Mouse (Mus musculus): ENCODE measurements around the gene Lst1.

- TF ChIP-seq JUND (IDR thresholded peaks at IDR 0.05; ENCODE audit: low read depth, low read length) (no peak), NRF1 (IDR thresholded peaks at IDR 0.05; ENCODE audit: insufficient read depth, low read depth, low read length, poor library complexity, severe bottlenecking) (no peak), EP300 (IDR thresholded peaks at IDR 0.05; ENCODE audit: low read depth in 1 of 2, low read length in 2 of 2) (no peak), KAT2A (conservative IDR thresholded peaks at IDR 0.05; ENCODE audit: low read depth, low read length) (no peak), CTCF (IDR thresholded peaks at IDR 0.05 in 2 of 3, conservative IDR thresholded peaks at IDR 0.05 in 1 of 3; ENCODE audit: control insufficient read depth in 1 of 3, insufficient read depth in 1 of 3, low read depth in 2 of 3, low read length in 3 of 3, poor library complexity in 1 of 3, severe bottlenecking in 1 of 3) (no peak), POLR2A (IDR thresholded peaks at IDR 0.05; ENCODE audit: control insufficient read depth in 1 of 2, insufficient read depth in 1 of 2, low read depth in 1 of 2, low read length in 2 of 2, poor library complexity in 1 of 2) (no peak), SMC3 (IDR thresholded peaks at IDR 0.05; ENCODE audit: low read depth, low read length) (no peak), POLR2AphosphoS5 (IDR thresholded peaks at IDR 0.05; ENCODE audit: borderline replicate concordance, low read depth, low read length) (no peak), GABPA (IDR thresholded peaks at IDR 0.05; ENCODE audit: low read depth, low read length) (no peak), TCF12 (IDR thresholded peaks at IDR 0.05; ENCODE audit: low read depth, low read length) (no peak), ZNF384 (IDR thresholded peaks at IDR 0.05; ENCODE audit: low read depth, low read length) (no peak), ELF1 (IDR thresholded peaks at IDR 0.05; ENCODE audit: low read depth, low read length) (no peak)
These were observed 35.2 kb downstream of the Lst1 start for GRCm38 (mm10) chr17:35153077-35153476.

Data from MEL (cell line).